Mouse (Mus musculus) left cerebral cortex, postnatal 10 days (tissue): ENCODE results near the gene Spg20. TPM values are rescaled to one million over a fixed set of nuclear protein-coding genes. Genes with fewer than 3 reads are reported as not detected.

Experiments
- microRNA-seq: library from miRNA; unstranded; fragments of <30 nt; microRNA quantifications from one replicate; pipeline ENCODE4 v1.2.0, GENCODE M21; 2022
- total RNA-seq, 2 experiments: library from RNA; stranded (reverse); gene quantifications; 2 replicates each; pipeline ENCODE4 v1.2.3; 2021

The Spg20 gene
- total RNA-seq, 2 experiments from 2014 or later = 13.6 to 20.2 TPM

Small RNA genes within 50 kb of the gene (microRNA-seq; reads per million reads assigned to microRNA genes)
- gene Gm22029 = not detected

Other genes starting within 250 kb of the Spg20 start
- gene Sertm1, start 196.2 kb upstream of the Spg20 start, total RNA-seq = 10 to 100 TPM; 32.1 to 36.4 TPM
- 1 to 10 TPM; 1.9 to 2.4 TPM for gene Ccna1, start 56.6 kb upstream of the Spg20 start, total RNA-seq
- gene Ccdc169, start 25.2 kb downstream of the Spg20 start, total RNA-seq = under 1 TPM in 1 of 2 experiments, not detected in 1; 0.34 TPM
- not detected for gene Sohlh2, start 69.9 kb downstream of the Spg20 start, total RNA-seq
- gene Dclk1, start 130.3 kb downstream of the Spg20 start, total RNA-seq = 100 to 1,000 TPM; 970 to 973 TPM